Mouse (Mus musculus) megakaryocyte progenitor cell, adult 5-6 weeks (primary cell): Measurements from ENCODE around the gene Olfr1408. TPM values are rescaled to one million over a fixed set of nuclear protein-coding genes. Genes with fewer than 3 reads are reported as not detected.

Source experiments
- ATAC-seq: replicated peaks from 2 replicates; pipeline ENCODE4 v1.8.0; 2016; ENCODE audit warnings: mild to moderate bottlenecking, moderate TSS enrichment, inconsistent platforms; ENCODE audit not compliant: poor library complexity
- total RNA-seq, 2 experiments: library from RNA; stranded (forward) in 1 of 2; stranded (reverse) in 1 of 2; fragments of 157-497, 149-512 nt in 1 of 2; fragments of 200-1000 nt in 1 of 2; gene quantifications; 2 replicates each; pipeline versions ENCODE4 v1.2.3 to v1.2.4; 2015 to 2017

Olfr1408 gene
- not detected in 2 replicates for total RNA-seq (2015)
- total RNA-seq (2017), result not detected in 2 replicates

DNA sequence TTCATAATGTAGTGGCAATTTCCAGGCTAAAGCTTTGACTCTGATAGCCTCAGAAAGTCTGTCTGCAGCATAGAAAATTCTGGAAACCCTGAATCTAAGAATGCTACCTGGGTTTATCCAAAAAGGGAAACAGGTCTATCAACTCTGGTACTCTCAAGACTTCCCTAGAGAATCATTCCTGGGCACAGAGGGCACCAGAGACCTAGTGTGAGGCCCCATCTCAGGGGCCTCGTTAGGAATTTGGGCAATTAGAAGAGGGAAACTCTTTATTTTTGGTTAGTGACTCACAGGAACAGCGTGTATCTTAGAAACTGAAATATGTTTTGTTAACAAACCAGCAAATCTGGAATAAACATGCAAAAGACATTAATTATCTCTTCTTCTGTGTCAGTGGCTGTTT lies at the start of gene Olfr1408:
TSS of gene Olfr1408 (minus strand) at position 101 of the 400 bp plus-strand sequence.
- no peak for ATAC-seq

DNA sequence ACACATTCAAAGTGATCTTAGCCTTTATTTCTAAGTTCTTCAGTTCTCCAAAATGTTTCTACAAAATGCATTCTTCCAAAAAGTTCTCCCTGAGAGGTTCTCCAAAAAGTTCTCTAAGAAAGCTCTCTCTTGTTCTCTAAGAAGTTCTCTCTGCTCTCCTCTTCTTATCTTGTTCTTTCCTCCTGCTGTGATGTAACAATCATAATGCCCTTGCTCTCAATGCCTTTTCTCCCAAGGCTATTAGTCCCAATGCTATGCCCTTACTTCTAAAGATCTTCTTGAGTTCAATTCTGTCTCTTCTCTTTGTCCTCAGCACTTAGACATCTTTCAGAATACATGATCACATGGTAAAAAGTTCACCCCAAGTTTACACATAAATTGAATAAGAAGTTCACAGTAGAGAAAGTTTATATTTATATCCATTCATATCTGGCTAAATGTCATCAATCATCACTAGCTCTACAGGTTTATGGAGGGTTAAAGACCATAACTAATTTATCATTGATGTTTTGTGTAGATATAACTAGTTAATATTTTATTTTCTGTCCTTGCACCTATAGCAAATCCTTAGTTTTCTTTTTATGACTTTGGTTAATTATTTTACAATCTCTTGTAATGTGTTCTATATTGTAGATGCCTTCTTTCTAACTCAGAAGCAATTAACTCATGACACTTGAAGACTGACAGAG lies 37.1 kb upstream of the Olfr1408 start:
- ATAC-seq, result no peak

Other genes with a start within 250 kb of the Olfr1408 start
- not detected in 2 replicates for gene Apcs, start 242.3 kb downstream of the Olfr1408 start, total RNA-seq (2015)
- gene Apcs, start 242.3 kb downstream of the Olfr1408 start, total RNA-seq (2017), result not detected in 2 replicates
- gene Olfr16, start 187.0 kb downstream of the Olfr1408 start, total RNA-seq (2015), result not detected in 2 replicates
- gene Olfr16, start 187.0 kb downstream of the Olfr1408 start, total RNA-seq (2017), result not detected in 2 replicates
- not detected in 2 replicates for gene Olfr1406, start 53.3 kb upstream of the Olfr1408 start, total RNA-seq (2015)
- gene Olfr1406, start 53.3 kb upstream of the Olfr1408 start, total RNA-seq (2017), result not detected in 2 replicates
- not detected in 2 replicates for gene Olfr218, start 60.4 kb upstream of the Olfr1408 start, total RNA-seq (2015)
- gene Olfr218, start 60.4 kb upstream of the Olfr1408 start, total RNA-seq (2017), result not detected in 2 replicates
- not detected in 2 replicates for gene Olfr1404, start 75.0 kb upstream of the Olfr1408 start, total RNA-seq (2015)
- not detected in 2 replicates for gene Olfr1404, start 75.0 kb upstream of the Olfr1408 start, total RNA-seq (2017)
- 7.9 and 8.0 TPM in 2 replicates for gene Fcer1a, start 89.8 kb upstream of the Olfr1408 start, total RNA-seq (2015)
- 0.74 and 3.7 TPM in 2 replicates for gene Fcer1a, start 89.8 kb upstream of the Olfr1408 start, total RNA-seq (2017)
- not detected in 2 replicates for gene Olfr418, start 128.6 kb upstream of the Olfr1408 start, total RNA-seq (2015)
- not detected in 2 replicates for gene Olfr418, start 128.6 kb upstream of the Olfr1408 start, total RNA-seq (2017)
- gene Mptx2, start 140.4 kb upstream of the Olfr1408 start, total RNA-seq (2015), result not detected in 2 replicates
- gene Mptx2, start 140.4 kb upstream of the Olfr1408 start, total RNA-seq (2017), result not detected in 2 replicates
- not detected in 2 replicates for gene Ackr1, start 196.4 kb upstream of the Olfr1408 start, total RNA-seq (2015)
- gene Ackr1, start 196.4 kb upstream of the Olfr1408 start, total RNA-seq (2017), result not detected in 2 replicates
- 56.5 and 62.8 TPM in 2 replicates for gene Aim2, start 213.5 kb upstream of the Olfr1408 start, total RNA-seq (2015)
- gene Aim2, start 213.5 kb upstream of the Olfr1408 start, total RNA-seq (2017), result 65.3 and 67.4 TPM in 2 replicates
- 0.22 TPM in 1 of 2 replicates, not detected in the other for gene Cadm3, start 230.3 kb upstream of the Olfr1408 start, total RNA-seq (2015)
- 0.14 TPM in 1 of 2 replicates, not detected in the other for gene Cadm3, start 230.3 kb upstream of the Olfr1408 start, total RNA-seq (2017)